Mouse (Mus musculus) ES-E14 (cell line): ENCODE data around the gene Ogfod3. TPM values are rescaled to one million over a fixed set of nuclear protein-coding genes. Genes with fewer than 3 reads are reported as not detected.
A peak's percentile ranks its signal among the peaks of the same experiment; 100 is the strongest.

Experiments used
- DNase-seq: peaks from one replicate; pipeline ENCODE4 v3.0.0-alpha.2; 2013; ENCODE audit warnings: low read depth, low spot score
- H3K27ac ChIP-seq: 2 replicates; pipeline ENCODE4 v1.5.1; 2012; ENCODE audit warnings: low read depth, mild to moderate bottlenecking, low read length, moderate library complexity, mixed read lengths; ENCODE audit not compliant: poor library complexity, insufficient read depth, severe bottlenecking
- H3K36me3 ChIP-seq: 2 replicates; pipeline ENCODE4 v1.6.1; 2012; ENCODE audit warnings: mild to moderate bottlenecking, low read length, moderate library complexity, mixed read lengths; ENCODE audit not compliant: control insufficient read depth, poor library complexity, insufficient read depth, severe bottlenecking
- H3K4me1 ChIP-seq, 2 experiments: fragments of 150-350 bp in 1 of 2; sonication (generic) in 1 of 2; 2 replicates each; pipeline ENCODE4 v1.6.1; 2012; ENCODE audit warnings: low read length in 2 of 2, mild to moderate bottlenecking in 1 of 2, mixed read lengths in 1 of 2; ENCODE audit not compliant: control insufficient read depth in 2 of 2, insufficient read depth in 2 of 2, poor library complexity in 1 of 2
- H3K4me3 ChIP-seq, 2 experiments: fragments of 150-350 bp in 1 of 2; sonication (generic) in 1 of 2; 2 replicates each; pipeline ENCODE4 v1.5.1; 2012; ENCODE audit warnings: low read length in 2 of 2, low read depth in 1 of 2, mild to moderate bottlenecking in 1 of 2, mixed read lengths in 1 of 2; ENCODE audit not compliant: insufficient read depth in 1 of 2, poor library complexity in 1 of 2, severe bottlenecking in 1 of 2
- H3K9ac ChIP-seq: 2 replicates; pipeline ENCODE4 v1.6.1; 2012; ENCODE audit warnings: low read depth, mild to moderate bottlenecking, low read length, mixed read lengths; ENCODE audit not compliant: poor library complexity, insufficient read depth, severe bottlenecking
- H3K9me3 ChIP-seq: fragments of 150-350 bp; sonication (generic); 2 replicates; pipeline ENCODE4 v1.6.1; 2012; ENCODE audit warnings: low read depth, mild to moderate bottlenecking, low read length; ENCODE audit not compliant: control insufficient read depth, insufficient read depth
- CHD2 ChIP-seq: IDR thresholded peaks from 2 replicates; pipeline ENCODE4 v1.6.1; 2014; ENCODE audit warnings: mild to moderate bottlenecking, low read depth, low read length, inconsistent platforms
- HCFC1 ChIP-seq: IDR thresholded peaks from 2 replicates; pipeline ENCODE4 v1.6.1; 2012; ENCODE audit warnings: low read length, inconsistent platforms, borderline replicate concordance; ENCODE audit not compliant: insufficient read depth
- MAFK ChIP-seq: IDR thresholded peaks from 2 replicates; pipeline ENCODE4 v1.6.1; 2014; ENCODE audit warnings: mild to moderate bottlenecking, low read depth, low read length, inconsistent platforms; ENCODE audit not compliant: insufficient read depth
- ZC3H11A ChIP-seq: IDR thresholded peaks from 2 replicates; pipeline ENCODE4 v1.6.1; 2012; ENCODE audit warnings: low read depth, mild to moderate bottlenecking, inconsistent platforms, low read length, borderline replicate concordance
- ZNF384 ChIP-seq: IDR thresholded peaks from 2 replicates; pipeline ENCODE4 v1.6.1; 2012; ENCODE audit warnings: low read depth, low read length, inconsistent platforms
- in situ Hi-C, 2 experiments: fragments of 600-800 bp; cut with MboI; formaldehyde crosslinking; loops; one replicate each; pipeline ENCODE4 v1.15.1; 2025; ENCODE audit warnings: low sequenced_read_pairs in 2 of 2, inconsistent platforms in 1 of 2; ENCODE audit not compliant: unreplicated experiment in 2 of 2
- total RNA-seq: library from RNA; depleted of rRNA; stranded (reverse); fragments of 300-350 nt; gene quantifications from 2 replicates; pipeline ENCODE4 v1.2.3, GENCODE M21; 2012

Gene Ogfod3
- total RNA-seq, 1 experiment: 16.3 TPM

DNA sequence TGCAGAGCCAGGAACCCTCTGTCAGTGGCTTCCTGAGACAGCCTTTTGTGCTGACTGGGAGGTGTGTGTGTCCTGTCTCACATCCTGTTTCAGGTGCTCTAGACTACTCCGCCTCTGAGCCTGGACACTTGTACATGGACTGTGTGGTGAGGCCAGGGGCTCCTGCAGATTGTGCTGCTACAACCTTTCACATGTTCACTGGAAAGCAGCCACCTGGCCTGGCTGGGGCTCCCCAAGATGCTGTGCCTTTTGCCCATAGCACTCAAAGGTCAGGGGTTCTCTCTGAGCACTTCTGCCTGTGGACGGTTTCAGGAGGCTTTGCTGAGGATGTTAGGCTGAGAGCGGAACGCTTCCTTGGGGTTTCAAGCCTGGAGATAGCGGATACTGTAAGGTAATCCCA is 16.3 kb upstream of the Ogfod3 start:
- in situ Hi-C loops: no loop called here
- H3K4me1 ChIP-seq: no peaks in the 10 kb centered on the region
- H3K27ac ChIP-seq: no peak overlapping the region
- no peaks in the 10 kb centered on the region for H3K9me3 ChIP-seq
- no peak for DNase-seq
- peaks cover 27% of the 10 kb centered on the region for H3K36me3 ChIP-seq
- TF ChIP-seq ZNF384 (no peak), HCFC1 (no peak), ZC3H11A (no peak), MAFK (no peak), CHD2 (no peak)
- H3K9ac ChIP-seq: no peak overlapping the region
- no peak overlapping the region for H3K4me3 ChIP-seq

DNA sequence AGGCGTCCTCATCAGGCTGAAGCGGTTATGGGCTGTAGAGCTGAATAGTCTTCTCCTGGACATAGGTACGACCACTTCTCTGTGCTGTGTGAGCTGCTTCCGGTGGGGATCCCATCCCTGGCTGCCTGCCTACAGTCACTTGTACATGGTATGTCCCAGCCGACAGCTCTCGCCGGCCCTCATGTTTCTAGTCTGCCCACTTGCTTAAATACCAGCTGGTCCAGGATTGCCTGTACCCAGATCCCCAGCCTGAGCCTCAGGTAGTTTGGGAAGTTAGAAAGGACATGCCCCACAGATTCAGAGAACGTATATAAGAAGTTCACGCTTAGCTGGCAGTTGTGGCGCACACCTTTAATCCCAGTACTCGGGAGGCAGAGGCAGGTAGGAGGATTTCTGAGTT is 15.3 kb upstream of the Ogfod3 start:
- Histone ChIP-seq H3K4me3 (no peak overlapping the region), H3K9me3 (no peaks in the 10 kb centered on the region), H3K27ac (no peak overlapping the region), H3K9ac (no peak overlapping the region), H3K4me1 (no peaks in the 10 kb centered on the region), H3K36me3 (peaks cover 23% of the 10 kb centered on the region; the same call in 1 of the 2 replicates)
- DNase-seq: no peak
- TF ChIP-seq ZC3H11A (no peak), CHD2 (no peak), ZNF384 (no peak), MAFK (no peak), HCFC1 (no peak)
- in situ Hi-C loops: no loop called here

DNA sequence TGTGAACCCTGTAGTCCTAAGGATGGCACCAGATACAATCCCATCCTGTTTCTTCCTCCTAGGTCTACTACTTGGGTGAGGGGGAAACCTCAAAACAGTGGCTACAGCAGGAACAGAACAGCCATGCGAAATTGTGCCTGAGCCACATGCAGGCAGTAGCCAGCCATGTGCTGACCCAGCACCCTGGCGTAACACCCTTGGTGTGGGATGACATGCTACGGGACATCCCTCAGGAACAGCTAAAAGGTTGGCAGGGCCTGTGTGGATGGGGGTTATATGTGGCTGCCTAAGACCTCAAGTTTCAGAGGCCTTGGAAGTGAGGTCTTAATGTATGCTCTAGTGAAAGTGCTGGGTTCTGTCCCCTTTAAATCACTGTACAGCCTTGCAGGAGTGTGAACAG is 12.3 kb upstream of the Ogfod3 start:
- peaks cover 18% of the 10 kb centered on the region for H3K36me3 ChIP-seq
- no peak overlapping the region for H3K9ac ChIP-seq
- in situ Hi-C loops: no loop called here
- H3K27ac ChIP-seq: no peak overlapping the region
- TF ChIP-seq MAFK (no peak), HCFC1 (no peak), CHD2 (no peak), ZC3H11A (no peak), ZNF384 (no peak)
- H3K4me3 ChIP-seq: no peak overlapping the region
- no peaks in the 10 kb centered on the region for H3K9me3 ChIP-seq
- 0 out of 4 replicates have a peak, but pooled peaks cover 0 to 1% of the 10 kb centered on the region in 2 experiments for H3K4me1 ChIP-seq
- DNase-seq: no peak

DNA sequence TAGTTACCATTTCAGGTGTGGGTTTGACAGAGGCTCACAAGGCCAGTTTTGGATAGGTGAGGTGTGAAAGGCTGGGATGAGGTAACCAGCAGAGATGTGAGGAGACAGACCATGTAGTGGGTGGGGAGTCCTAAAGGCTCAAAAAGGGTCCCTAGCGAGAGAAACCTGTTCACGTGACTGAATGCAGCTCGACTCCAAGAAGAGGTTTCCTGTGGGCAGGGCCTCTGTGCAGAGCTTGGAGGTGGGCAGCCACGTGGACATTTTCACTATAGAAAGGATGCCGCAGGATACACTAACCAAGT is 701 bp downstream of the Ogfod3 start:
- in situ Hi-C loops: no loop called here
- TF ChIP-seq HCFC1: no peak
- TF ChIP-seq MAFK: no peak
- TF ChIP-seq CHD2: no peak
- TF ChIP-seq ZNF384: no peak
- no peak for TF ChIP-seq ZC3H11A
- peaks cover 0 to 2% of the 10 kb centered on the region in 2 experiments; a peak in 1 of 4 replicates for H3K4me1 ChIP-seq
- H3K27ac ChIP-seq: no peak overlapping the region
- no peaks in the 10 kb centered on the region for H3K9me3 ChIP-seq
- H3K4me3 ChIP-seq: peak overlapping the region; percentile 6 to 98; a peak in 3 of 4 replicates
- H3K9ac ChIP-seq: no peak overlapping the region
- DNase-seq: no peak
- H3K36me3 ChIP-seq: no peaks in the 10 kb centered on the region; the same call in 1 of the 2 replicates

DNA sequence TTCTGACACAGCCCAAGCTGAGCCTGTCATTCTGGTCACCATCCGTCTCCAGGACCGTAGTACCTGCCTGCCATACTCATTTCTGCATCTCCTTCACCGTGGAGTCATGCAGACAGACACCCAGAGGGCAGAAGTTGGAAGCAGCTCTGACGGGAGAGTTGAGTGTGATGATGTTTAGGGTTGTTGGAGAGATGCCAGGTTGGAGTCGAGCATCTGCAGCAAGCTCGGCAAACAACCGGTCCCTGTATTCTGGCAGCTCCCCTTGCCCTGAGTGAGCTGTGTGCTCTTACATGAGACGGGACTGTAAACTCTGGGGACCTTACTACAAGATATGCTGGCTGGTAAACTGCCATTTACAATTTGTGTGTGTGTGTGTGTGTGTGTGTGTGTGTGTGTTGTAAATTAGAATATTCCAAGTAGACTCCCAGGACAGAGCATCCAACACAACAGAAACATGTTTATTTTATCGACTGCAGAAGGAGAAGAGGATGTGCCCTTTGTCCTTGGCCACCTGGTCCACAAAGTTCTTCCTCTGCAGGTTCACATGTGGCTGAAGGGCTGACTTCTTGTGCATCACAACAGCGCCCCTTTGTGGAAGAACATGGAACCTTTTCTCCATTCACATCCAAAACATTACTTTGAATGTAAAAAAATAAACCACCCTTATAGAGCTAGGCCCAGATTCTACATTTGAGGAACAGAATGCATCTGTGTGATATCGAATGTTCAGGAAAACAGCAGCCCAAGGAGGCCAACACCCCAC is 2.9 kb downstream of the Ogfod3 start:
- Histone ChIP-seq H3K36me3 (no peaks in the 10 kb centered on the region), H3K4me1 (peaks cover 0 to 2% of the 10 kb centered on the region in 2 experiments; a peak in 1 of 4 replicates), H3K4me3 (no peak overlapping the region), H3K9me3 (no peaks in the 10 kb centered on the region), H3K9ac (no peak overlapping the region), H3K27ac (no peak overlapping the region)
- TF ChIP-seq HCFC1: no peak
- in situ Hi-C loops: no loop called here
- peak; percentile 52 for DNase-seq
